Mouse (Mus musculus) liver, embryonic 16.5 days (tissue): ENCODE results near the gene Pdzd7. TPM values are rescaled to one million over a fixed set of nuclear protein-coding genes. Genes with fewer than 3 reads are reported as not detected.

Experiments
- ATAC-seq: fragments of 200-750 bp; cut with Nextera tagmentation; 2 replicates; pipeline ENCODE4 v1.8.0; 2017; ENCODE audit warnings: low read depth, mild to moderate bottlenecking, moderate number of reproducible peaks, moderate library complexity
- H3K27ac ChIP-seq: fragments of 300-500 bp; sonication (generic); 2 replicates; pipeline ENCODE4 v1.5.1; 2014; ENCODE audit warnings: mild to moderate bottlenecking, low read length
- H3K27me3 ChIP-seq: fragments of 300-500 bp; sonication (generic); 2 replicates; pipeline ENCODE4 v1.6.1; 2014; ENCODE audit warnings: low read depth, low read length, mixed read lengths; ENCODE audit not compliant: control insufficient read depth, insufficient read depth
- H3K36me3 ChIP-seq: fragments of 300-500 bp; sonication (generic); 2 replicates; pipeline ENCODE4 v1.6.1; 2014; ENCODE audit warnings: mild to moderate bottlenecking; ENCODE audit not compliant: control insufficient read depth, insufficient read depth
- H3K4me1 ChIP-seq: fragments of 300-500 bp; sonication (generic); 2 replicates; pipeline ENCODE4 v1.6.1; 2014; ENCODE audit warnings: low read depth, low read length, mixed read lengths; ENCODE audit not compliant: control insufficient read depth
- H3K4me2 ChIP-seq: fragments of 300-500 bp; sonication (generic); 2 replicates; pipeline ENCODE4 v1.6.1; 2014; ENCODE audit warnings: low read depth, low read length, mixed read lengths
- H3K4me3 ChIP-seq: fragments of 300-500 bp; sonication (generic); 2 replicates; pipeline ENCODE4 v1.5.1; 2014; ENCODE audit warnings: low read depth, mild to moderate bottlenecking, low read length
- H3K9ac ChIP-seq: fragments of 300-500 bp; sonication (generic); 2 replicates; pipeline ENCODE4 v1.6.1; 2014; ENCODE audit warnings: low read depth, low read length
- H3K9me3 ChIP-seq: fragments of 300-500 bp; sonication (generic); replicated peaks from 2 replicates; pipeline ENCODE4 v1.6.1; 2016; ENCODE audit warnings: low read length; ENCODE audit not compliant: control insufficient read depth
- WGBS: fragments of 180-500 bp; shearing (Covaris S2); extraction: QIAGEN DNeasy Blood & Tissue Kit; methylation state at CpG from one replicate; pipeline ENCODE4 v1.1.7; 2014; ENCODE audit not compliant: insufficient replicate concordance; 5-methylcytosine and 5-hydroxymethylcytosine counted together
- polyA plus RNA-seq: library from polyadenylated mRNA; unstranded; fragments of >200 nt; fragmentation: Nextera tagmentation; extraction: Ambion mirVana; gene quantifications from 2 replicates; pipeline ENCODE4 v1.2.1, GENCODE M21; 2015

Pdzd7 gene
- polyA plus RNA-seq, 1 experiment from 2014 or later = not detected

DNA sequence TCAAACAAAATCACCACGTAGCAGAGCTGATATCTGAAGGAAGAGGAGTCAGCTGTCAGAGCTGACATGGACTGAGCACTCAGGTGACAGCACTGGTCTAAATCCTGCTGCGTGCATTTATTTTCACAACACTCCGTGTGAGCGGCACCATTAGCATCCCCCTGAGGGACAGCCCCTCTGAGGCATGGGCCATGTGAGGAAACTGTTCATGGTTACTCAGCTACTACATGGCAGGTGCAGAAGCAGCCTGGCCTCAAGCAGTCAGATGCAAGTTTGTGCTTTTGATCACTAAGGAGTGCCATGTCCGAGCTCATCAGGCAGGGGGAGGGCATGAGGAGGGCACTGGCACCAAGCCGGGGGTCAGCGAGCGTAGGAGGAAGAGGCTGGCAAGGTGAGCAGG is 45.9 kb downstream of the Pdzd7 start:
- Histone ChIP-seq H3K4me1 (no peaks in the 10 kb centered on the region; the same call in 1 of the 2 replicates), H3K27me3 (no peaks in the 10 kb centered on the region), H3K4me2 (no peak overlapping the region), H3K27ac (no peak overlapping the region), H3K36me3 (peaks cover 4% of the 10 kb centered on the region; the same call in 1 of the 2 replicates), H3K9ac (no peak overlapping the region), H3K4me3 (no peak overlapping the region), H3K9me3 (no peaks in the 10 kb centered on the region)
- WGBS = 71% methylated on average over 8 of the region's 8 CpGs
- ATAC-seq = no peak

DNA sequence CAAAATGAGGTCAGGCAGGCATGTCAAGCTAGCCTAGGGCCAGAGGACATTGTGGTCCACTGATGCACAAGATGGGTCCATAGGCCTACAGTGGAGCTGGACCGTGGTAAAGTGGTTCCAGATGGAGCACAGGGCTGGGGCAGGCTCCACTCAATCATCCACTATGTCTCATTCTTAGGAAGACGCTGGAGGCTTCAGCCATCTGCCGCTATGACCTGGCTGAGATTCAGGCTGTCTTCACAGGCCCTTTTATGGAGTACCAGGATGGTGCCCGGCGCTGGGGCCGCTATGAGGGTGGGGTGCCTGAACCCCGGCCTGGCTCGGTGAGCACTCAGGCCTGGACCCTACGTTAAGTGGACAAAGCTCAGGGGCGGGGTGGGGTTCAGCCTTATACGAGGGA is 47.7 kb downstream of the Pdzd7 start:
- ATAC-seq = no peak
- WGBS = 73% methylated on average over 11 of the region's 11 CpGs
- Histone ChIP-seq H3K4me2 (no peak overlapping the region), H3K36me3 (peaks cover under 1% of the 10 kb centered on the region; the same call in 1 of the 2 replicates), H3K27me3 (no peaks in the 10 kb centered on the region), H3K4me3 (no peak overlapping the region), H3K9ac (no peak overlapping the region), H3K9me3 (no peaks in the 10 kb centered on the region), H3K4me1 (peaks cover under 1% of the 10 kb centered on the region), H3K27ac (no peak overlapping the region)

DNA sequence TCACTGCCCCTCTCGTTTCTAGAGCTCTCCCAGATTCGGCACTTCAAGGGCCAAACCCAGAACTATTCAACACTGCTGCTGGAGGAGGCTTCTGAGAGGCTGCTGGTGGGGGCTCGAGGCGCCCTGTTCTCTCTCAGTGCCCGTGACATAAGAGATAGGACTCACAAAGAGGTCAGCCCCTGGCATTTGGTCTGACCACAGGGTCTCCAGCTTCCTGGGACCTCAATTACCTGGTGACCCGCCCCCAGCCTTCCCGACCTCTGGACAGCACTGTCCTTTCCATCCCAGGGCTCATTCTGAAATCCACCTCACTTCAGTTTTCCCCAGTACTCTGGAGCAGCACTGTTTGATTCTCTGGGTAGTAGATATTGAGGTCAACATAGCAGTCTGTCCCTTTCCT is 52.8 kb downstream of the Pdzd7 start:
- no peak for ATAC-seq
- WGBS = 46% methylated on average over 7 of the region's 7 CpGs
- Histone ChIP-seq H3K9ac (no peak overlapping the region), H3K4me3 (no peak overlapping the region), H3K27ac (no peak overlapping the region), H3K27me3 (peaks cover 30% of the 10 kb centered on the region), H3K4me1 (peaks cover 6% of the 10 kb centered on the region), H3K4me2 (no peak overlapping the region), H3K9me3 (no peaks in the 10 kb centered on the region), H3K36me3 (no peaks in the 10 kb centered on the region)

DNA sequence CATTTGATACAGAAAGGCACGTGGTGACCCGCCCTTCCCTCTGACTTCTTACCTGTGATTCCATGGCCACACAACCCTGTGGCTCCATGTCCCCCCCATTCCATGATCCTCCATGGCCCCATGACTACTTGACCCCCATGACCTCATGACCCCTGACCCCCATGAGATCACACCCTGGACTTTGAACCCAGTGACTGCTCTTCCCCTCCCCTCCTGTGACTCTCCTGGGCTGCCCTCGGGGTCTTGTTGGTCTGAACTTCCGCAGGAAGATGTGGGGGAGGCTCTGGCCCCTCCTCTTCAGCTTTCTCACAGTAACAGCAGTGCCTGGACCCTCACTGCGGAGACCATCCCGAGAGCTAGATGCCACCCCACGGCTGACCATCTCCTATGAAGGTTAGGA is 53.3 kb downstream of the Pdzd7 start:
- Histone ChIP-seq H3K4me2 (no peak overlapping the region), H3K27ac (no peak overlapping the region), H3K4me1 (peaks cover 6% of the 10 kb centered on the region), H3K9me3 (no peaks in the 10 kb centered on the region), H3K4me3 (no peak overlapping the region), H3K9ac (no peak overlapping the region), H3K27me3 (peaks cover 35% of the 10 kb centered on the region), H3K36me3 (no peaks in the 10 kb centered on the region)
- ATAC-seq = no peak
- 26% methylated on average over 7 of the region's 7 CpGs for WGBS

DNA sequence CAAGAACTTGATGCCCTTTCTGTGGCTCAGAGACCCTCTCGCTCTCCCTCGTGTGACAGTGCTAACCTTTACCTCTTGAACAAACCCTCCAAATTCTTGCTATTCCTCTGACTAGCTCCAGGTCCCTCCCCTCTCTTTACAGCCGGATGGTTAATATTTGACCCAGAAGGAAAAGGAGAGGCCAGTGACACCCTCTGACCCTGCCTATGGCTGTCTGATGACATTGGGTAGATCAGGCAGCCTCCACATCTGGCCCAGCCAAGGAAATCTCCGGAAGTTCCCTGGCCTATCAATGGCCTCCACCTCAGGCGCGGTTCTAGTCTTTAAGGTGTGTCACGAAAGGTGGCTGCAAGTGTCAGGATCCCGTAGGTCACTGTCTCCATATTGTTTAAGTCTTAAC is 54.5 kb downstream of the Pdzd7 start:
- no peak overlapping the region for H3K9ac ChIP-seq
- peak; percentile 67 for ATAC-seq
- 55% methylated on average over 8 of the region's 8 CpGs for WGBS
- H3K27me3 ChIP-seq = peaks cover 35% of the 10 kb centered on the region
- peak overlapping the region; percentile 61 for H3K4me3 ChIP-seq
- H3K4me1 ChIP-seq = peaks cover 11% of the 10 kb centered on the region
- no peaks in the 10 kb centered on the region for H3K9me3 ChIP-seq
- peak overlapping the region; percentile 53 for H3K27ac ChIP-seq
- H3K4me2 ChIP-seq = peak overlapping the region; percentile 43
- no peaks in the 10 kb centered on the region for H3K36me3 ChIP-seq

DNA sequence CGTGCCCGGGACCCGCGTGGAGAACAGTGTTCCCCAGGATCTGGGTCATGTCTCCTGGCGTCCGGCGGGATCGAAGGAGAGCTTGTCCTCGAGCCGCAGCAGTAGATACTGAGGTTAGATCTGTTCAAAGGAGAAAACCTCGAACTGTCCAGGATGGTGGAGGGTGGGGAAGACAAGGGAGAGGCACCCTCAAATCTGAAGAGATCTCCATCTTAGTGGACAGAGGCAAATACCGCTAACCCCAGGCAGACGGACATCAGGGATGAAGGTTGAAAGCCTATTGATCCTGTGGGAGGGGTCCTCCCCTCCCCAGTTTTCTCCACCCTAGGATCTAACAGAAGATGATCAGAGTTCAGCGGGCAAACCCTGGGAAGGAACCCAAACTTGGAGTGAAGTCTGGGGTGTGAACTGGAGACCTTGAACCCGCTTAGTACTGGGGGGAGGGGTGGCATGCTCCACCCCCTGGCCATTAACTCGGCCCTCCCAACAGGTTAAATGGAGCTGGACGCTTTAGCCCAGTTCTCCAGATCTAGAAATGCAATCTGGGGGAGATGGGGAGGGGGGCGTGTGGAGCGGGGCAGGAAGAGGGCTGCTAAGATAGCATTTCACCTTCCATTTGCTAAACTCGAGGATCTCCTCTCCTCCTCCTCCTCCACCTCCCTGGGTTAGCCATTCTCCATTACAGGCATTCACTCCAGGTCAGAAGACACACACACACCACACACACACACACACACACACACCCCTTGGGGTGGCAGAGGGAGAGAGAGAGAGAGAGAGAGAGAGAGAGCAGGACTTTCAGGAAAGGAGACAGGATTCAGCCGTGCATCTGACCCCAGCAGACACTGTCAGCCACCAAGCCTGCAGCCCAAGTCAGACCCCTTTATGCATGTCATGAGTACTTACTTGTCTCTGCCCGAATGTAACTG is 55.7 kb downstream of the Pdzd7 start:
- 12% methylated on average over 22 of the region's 22 CpGs for WGBS
- Histone ChIP-seq H3K36me3 (no peaks in the 10 kb centered on the region), H3K27me3 (peaks cover 35% of the 10 kb centered on the region), H3K27ac (peak overlapping the region; percentile 85), H3K4me3 (peak overlapping the region; percentile 61), H3K4me2 (peak overlapping the region; percentile 53), H3K9ac (peak overlapping the region; percentile 64), H3K4me1 (peaks cover 11% of the 10 kb centered on the region), H3K9me3 (no peaks in the 10 kb centered on the region)
- ATAC-seq = peak; percentile 19; the same call in 1 of the 2 replicates

DNA sequence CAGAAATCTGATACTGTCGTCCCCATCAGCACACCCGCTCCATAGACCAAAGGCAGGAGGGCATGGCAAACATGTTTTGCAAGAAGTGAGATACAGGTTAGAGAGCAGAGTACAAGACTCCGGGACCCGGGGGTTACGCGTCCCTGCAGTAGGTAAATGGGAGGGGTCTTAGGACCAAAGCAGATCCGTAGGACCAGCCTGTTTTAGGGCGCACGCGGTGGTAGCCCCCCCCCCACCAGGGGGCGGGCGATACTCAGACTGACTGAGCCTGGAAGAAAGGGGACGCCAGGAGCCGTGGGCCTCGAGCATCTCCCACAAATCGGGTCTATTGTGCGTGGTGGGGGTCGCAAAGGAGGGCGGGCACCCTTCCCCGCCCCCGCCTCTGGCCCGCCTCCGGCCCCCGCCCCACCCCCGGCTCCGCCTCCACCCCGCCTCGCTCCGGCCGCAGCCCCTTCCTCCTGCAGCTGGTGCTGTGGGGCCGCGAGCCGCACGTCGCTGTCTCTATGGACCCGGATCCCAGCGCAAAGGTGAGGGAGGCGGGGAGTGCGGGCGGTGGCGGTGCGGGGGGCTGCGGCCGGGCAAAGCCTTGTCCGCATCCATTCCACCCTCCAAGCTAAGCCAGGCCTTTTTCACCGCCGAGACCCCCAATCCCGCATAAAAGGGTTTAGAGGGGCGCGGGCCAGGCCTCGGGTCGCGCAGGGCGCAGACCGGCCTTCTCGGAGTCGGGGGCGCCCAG is 56.5 kb downstream of the Pdzd7 start, which contains the start of gene Sema4g:
Sema4g (plus strand) TSS at position 271 of the 736 bp plus-strand sequence.
- Histone ChIP-seq H3K36me3 (no peaks in the 10 kb centered on the region), H3K4me1 (peaks cover 11% of the 10 kb centered on the region), H3K9ac (peak within 1 kb of the TSS; percentile 64), H3K9me3 (no peaks in the 10 kb centered on the region), H3K27me3 (peaks cover 35% of the 10 kb centered on the region), H3K27ac (peak within 1 kb of the TSS; percentile 85), H3K4me3 (peak within 1 kb of the TSS; percentile 61), H3K4me2 (peak within 1 kb of the TSS; percentile 53)
- peak; percentile 68 for ATAC-seq
- WGBS = under 1% methylated on average over 54 of the region's 58 CpGs

DNA sequence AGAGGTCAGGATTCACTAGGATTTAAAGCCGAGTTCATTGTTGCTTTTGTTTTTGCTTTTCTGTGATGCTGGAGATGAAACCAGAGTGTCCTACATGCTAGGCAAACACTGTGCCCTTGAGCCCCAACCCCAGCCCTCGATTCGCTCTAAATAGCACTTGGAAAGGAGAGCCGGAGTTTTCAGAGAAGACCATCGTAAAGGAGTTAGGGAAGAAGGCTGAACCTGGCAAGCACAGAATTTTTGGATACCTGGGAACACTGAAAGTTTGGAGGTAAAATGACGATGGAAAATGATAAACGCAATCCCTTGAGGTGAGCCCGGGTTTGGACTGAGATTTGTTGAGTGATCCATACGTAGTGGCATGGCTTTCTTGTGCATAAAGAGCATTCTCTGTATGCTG is 57.2 kb downstream of the Pdzd7 start:
- peak overlapping the region; percentile 26; the same call in 1 of the 2 replicates for H3K27ac ChIP-seq
- no peak overlapping the region for H3K4me3 ChIP-seq
- no peak overlapping the region for H3K9ac ChIP-seq
- H3K4me1 ChIP-seq = peaks cover 11% of the 10 kb centered on the region
- H3K36me3 ChIP-seq = no peaks in the 10 kb centered on the region
- WGBS = 32% methylated on average over 9 of the region's 9 CpGs
- peaks cover 35% of the 10 kb centered on the region for H3K27me3 ChIP-seq
- peak overlapping the region; percentile 53 for H3K4me2 ChIP-seq
- ATAC-seq = no peak
- no peaks in the 10 kb centered on the region for H3K9me3 ChIP-seq
